Mouse (Mus musculus) brain, embryonic 14.5 days (tissue): ENCODE results near the gene Mcf2l.

Source experiments
- CTCF ChIP-seq: fragments of 200-500 bp; IDR thresholded peaks from 2 replicates; pipeline ENCODE4 v1.5.1; 2012; ENCODE audit warnings: inconsistent platforms, mild to moderate bottlenecking, moderate library complexity, borderline replicate concordance; ENCODE audit not compliant: insufficient read depth, insufficient read length; ENCODE audit errors: extremely low read depth
- POLR2A ChIP-seq: fragments of 200-500 bp; IDR thresholded peaks from 2 replicates; pipeline ENCODE4 v1.6.1; 2012; ENCODE audit warnings: mild to moderate bottlenecking, inconsistent platforms, borderline replicate concordance; ENCODE audit not compliant: poor library complexity, insufficient read depth, insufficient read length, severe bottlenecking; ENCODE audit errors: extremely low read depth

- no peak for TF ChIP-seq POLR2A
- TF ChIP-seq CTCF = no peak
Measured at GRCm38 (mm10) chr8:12842342-12842995, 31.1 kb upstream of the Mcf2l start.
